Mouse (Mus musculus): ENCODE data around the gene Bcat1. TPM values are rescaled to one million over a fixed set of nuclear protein-coding genes. Genes with fewer than 3 reads are reported as not detected.

The Bcat1 gene
- total RNA-seq, 1 experiment from 2014 or later: not detected

DNA sequence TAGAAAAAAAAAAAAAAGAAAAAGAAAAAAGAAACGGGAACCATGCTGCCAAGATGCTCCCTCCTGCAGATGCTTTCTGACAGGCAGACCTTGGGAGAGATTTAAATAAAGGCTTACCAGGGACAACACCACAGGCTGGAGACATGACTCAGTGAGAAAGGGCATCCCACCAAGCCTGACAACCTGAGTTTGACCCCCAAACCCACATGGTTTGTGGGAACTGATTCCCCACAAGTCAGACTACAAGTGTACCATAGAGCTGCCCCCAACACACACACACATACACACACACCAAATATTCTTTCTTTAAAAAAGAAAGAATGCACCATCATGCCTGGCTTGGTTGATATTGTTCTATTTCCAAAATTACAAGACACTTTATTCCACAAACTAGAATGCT is 11.9 kb downstream of the Bcat1 start:
- ATAC-seq (replicated peaks; ENCODE audit: insufficient number of reproducible peaks, low FRiP score, low TSS enrichment, poor library complexity, severe bottlenecking): no peak

DNA sequence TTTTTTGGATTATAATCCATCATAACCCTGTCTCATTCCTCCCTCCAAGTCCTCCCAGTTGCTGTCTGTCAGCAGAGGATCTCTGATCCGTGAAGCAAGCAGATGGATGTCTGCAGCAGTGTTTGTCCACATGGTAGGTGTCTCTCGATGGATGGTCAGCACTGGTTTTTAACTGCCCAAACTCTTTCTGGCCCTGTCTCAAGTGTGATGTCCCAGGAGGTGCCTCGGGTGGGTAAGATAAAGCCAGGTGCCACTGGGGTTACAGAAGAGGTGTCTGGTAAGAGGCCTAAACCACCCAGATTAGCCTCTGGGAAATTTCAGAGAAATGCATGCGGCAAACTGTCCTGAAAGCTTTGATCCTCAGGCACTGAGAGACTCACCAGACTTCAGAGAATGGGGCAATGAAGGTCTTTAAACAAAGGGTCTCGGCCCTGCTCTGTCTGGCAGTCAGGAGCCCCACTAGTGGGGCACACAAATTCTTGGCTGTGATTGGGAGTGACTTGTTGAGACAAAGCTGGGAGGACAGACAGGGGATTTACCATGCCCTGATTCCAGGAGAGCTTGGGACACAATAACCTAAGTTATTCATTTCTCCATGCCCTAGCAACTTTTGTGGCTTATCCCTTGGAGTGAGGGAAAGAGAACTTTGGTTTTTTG is 12.6 kb downstream of the Bcat1 start:
- ATAC-seq (replicated peaks; ENCODE audit: insufficient number of reproducible peaks, low FRiP score, low TSS enrichment, poor library complexity, severe bottlenecking): no peak

DNA sequence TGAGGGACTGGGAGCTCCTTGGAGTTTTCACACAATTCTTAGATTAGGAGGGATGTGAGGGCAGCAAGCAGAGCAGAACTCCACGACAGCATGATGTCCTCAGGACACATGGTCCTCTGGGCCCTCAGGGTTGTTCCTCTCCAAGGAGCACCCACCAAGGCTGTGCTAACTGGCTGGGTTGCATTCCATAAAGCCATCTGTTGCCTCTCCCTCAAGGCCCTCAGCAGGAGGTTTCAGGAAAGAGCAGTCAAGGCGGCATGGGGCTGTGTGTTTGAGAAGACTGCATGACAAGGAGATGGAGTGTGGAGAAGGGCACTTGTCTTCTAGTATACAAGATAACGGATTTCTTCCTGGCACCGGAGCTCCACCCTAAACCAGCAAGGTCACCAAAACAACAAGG is 13.2 kb downstream of the Bcat1 start:
- ATAC-seq (replicated peaks; ENCODE audit: insufficient number of reproducible peaks, low FRiP score, low TSS enrichment, poor library complexity, severe bottlenecking): no peak

DNA sequence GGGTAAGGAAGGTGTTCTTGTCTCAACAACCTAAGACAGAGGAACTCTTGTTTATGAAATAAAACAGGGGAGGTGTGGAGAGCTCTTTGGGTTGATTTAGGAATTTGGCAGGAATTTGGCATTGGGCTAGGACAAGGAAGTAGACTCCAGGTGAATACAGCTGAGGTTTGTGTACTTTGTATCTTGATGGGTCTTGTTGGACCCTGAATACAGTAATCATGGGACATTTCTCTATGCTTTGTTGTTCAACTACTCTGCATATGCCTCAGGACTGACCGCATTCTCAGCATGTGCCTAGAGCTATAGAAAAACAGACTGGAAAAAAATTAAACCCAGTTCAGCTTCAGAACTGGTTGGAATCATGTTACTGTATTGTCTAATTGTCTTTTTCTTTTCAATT is 14.6 kb downstream of the Bcat1 start:
- ATAC-seq (replicated peaks; ENCODE audit: insufficient number of reproducible peaks, low FRiP score, low TSS enrichment, poor library complexity, severe bottlenecking): no peak

DNA sequence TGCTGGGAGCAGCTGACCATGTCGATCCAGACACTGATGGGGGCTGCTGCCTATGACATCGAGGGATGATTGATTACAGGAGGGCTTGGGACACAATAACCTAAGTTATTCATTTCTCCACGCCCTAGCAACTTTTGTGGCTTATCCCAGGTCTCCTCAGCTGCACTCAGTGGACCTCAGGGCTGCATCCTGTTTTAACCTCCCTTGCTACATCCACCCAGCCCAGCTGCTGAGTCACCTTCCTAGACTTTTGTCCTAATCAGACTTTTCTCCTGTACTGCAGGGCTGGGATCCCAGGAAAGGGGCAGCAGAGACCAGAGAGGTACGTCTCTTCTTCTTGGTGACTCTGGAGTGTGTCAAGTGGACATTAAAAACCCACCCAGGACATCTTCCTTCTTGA is 19.9 kb downstream of the Bcat1 start:
- ATAC-seq (replicated peaks; ENCODE audit: insufficient number of reproducible peaks, low FRiP score, low TSS enrichment, poor library complexity, severe bottlenecking): no peak

DNA sequence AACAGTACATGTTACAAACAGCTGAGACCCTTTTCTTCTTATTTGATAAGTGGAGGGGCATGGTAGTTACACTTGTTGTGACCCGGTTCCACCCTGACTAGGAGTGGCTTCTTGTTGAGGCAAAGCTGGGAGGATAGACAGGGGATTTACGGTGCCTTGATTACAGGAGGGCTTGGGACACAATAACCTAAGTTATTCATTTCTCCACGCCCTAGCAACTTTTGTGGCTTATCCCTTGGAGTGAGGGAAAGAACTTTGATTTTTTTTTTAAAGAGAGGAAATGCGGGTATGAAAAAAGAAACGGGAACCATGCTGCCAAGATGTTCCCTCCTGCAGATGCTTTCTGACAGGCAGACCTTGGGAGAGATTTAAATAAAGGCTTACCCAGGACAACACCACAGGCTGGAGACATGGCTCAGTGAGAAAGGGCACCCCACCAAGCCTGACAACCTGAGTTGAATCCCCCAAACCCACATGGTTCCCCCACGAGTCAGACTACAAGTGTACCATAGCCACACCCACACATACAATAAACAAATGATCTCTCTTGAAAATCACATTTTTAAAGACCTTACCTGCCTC is 20.6 kb downstream of the Bcat1 start:
- no peak for ATAC-seq (replicated peaks; ENCODE audit: insufficient number of reproducible peaks, low FRiP score, low TSS enrichment, poor library complexity, severe bottlenecking)

DNA sequence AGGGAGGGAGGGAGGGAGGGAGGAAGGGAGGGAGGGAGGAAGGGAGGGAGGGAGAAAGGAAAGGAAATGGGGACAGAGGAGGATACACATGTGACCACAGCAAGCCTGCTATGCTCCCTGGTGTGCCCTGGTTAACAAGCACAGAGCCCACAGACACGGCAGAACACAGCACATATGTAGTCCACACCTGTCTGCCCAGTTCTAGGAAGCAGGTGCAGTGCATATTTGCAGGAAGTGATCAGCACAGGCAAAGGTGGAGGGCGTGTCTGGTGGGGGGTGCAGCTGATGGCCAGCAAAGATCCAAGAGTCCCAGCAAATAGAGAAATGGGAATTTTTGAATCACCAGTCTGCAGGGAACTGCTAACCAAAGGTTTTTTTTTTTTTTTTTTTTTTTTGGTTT is 23.3 kb downstream of the Bcat1 start:
- ATAC-seq (replicated peaks; ENCODE audit: insufficient number of reproducible peaks, low FRiP score, low TSS enrichment, poor library complexity, severe bottlenecking): no peak

DNA sequence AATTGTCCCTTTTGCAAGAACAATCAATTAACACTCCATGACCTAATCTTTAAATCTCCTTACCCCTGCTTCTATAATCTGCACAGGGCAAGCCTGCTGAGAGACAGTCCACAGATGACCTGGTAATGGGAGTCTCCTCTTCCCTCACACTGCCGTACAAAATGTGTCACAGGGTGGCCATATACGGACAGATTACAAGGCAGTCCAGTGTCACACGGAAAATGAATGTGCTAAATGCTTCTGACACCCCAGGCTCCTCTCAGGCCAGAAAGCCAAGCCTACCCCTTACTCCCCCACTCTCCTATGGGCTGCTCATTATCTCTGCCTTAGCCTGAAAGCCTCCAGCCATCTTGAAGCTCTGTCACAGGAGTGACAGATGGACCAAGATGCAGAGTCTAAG is 25.1 kb downstream of the Bcat1 start:
- no peak for ATAC-seq (replicated peaks; ENCODE audit: insufficient number of reproducible peaks, low FRiP score, low TSS enrichment, poor library complexity, severe bottlenecking)

DNA sequence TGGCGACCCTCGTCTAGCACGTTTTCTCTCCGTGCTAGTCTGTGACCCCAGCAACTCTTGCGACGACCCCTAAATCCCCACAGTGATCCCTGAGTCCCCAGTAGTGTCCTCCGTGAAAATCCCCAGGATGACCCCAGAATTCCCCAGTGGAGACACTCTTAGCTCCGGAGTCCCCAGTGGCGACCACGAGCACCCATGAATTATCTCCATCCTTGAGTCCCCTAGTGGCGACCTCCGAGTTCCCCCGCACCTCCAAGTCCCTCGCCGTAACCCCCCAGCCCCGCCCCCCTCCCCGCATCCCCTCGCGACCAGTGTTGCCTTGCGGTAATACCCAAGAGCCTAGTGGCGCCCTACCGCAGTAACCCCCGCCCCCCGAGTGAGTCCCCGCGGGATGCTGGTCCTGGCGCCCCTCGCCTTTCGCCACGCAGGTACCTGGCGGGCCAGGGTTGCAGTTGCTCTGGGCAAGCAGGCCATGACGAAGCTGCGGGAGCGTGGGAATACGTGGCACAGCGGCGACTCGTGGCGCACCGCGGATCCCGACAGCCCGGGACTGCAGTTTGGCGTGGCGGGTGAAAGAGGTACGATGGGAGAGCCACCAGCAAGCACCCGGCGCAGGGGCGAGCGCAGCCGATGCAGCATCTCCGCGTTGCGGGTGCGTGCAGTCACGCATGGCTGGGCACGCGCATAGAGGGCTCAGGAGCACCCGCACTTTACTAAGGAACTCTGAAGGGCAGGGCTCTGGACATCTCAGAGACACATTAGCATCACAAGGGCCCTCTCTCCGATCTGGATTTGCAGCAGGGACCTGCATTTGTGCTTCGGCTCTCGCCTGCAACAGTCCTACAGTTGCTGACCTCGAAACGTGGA is 27.6 kb downstream of the Bcat1 start:
- ATAC-seq (replicated peaks; ENCODE audit: insufficient number of reproducible peaks, low FRiP score, low TSS enrichment, poor library complexity, severe bottlenecking): no peak

DNA sequence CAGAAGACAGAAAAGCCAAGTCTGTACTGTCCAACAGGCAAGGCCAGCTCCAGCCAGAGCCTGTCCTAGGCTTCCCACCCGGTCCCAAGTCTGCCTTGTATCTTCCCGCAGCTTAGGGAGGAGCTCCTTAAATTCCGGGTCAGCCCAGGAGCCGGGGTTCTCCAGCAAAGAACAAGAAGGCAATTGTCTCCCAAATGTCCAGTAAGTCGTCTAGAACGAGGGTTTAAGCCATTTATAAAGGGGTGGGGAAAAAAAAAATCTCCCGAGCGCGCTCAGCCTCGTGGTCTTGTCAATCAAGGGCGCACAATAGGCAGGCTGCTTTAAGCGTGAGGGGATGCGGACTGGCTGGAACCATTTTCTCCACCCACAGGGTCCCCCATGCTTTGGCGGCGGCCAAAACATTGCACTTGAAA is 28.5 kb downstream of the Bcat1 start:
- no peak for ATAC-seq (replicated peaks; ENCODE audit: insufficient number of reproducible peaks, low FRiP score, low TSS enrichment, poor library complexity, severe bottlenecking)

DNA sequence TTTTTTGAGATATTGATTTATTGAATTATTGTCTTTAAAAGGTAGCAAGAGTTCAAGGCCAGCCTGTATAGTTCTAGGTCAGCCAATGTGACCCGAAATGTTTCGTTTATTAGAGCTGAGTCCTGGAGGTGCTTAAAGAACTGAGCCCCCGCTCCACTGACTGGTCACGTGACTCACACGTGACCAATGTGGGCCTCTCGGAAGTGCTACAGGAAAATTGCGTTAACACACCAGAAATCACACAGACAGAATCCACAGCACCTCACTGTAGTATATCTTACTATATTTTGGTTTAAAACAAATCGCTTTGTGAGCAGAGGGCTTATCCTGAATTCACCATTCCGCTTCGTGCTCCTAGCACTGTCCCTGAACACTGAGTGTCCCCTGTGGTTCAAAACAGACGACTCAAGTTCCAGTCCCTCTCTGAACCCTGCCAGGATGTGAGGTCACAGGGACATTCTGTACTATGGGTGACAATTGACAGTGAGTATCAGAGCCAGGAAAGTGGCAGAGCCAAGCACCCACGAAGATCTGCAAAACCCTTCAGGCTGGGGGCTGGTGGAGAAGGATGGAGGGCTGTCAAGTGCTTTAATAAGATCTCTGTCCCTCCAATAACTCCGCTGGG is 29.6 kb downstream of the Bcat1 start:
- ATAC-seq (replicated peaks; ENCODE audit: insufficient number of reproducible peaks, low FRiP score, low TSS enrichment, poor library complexity, severe bottlenecking): no peak

DNA sequence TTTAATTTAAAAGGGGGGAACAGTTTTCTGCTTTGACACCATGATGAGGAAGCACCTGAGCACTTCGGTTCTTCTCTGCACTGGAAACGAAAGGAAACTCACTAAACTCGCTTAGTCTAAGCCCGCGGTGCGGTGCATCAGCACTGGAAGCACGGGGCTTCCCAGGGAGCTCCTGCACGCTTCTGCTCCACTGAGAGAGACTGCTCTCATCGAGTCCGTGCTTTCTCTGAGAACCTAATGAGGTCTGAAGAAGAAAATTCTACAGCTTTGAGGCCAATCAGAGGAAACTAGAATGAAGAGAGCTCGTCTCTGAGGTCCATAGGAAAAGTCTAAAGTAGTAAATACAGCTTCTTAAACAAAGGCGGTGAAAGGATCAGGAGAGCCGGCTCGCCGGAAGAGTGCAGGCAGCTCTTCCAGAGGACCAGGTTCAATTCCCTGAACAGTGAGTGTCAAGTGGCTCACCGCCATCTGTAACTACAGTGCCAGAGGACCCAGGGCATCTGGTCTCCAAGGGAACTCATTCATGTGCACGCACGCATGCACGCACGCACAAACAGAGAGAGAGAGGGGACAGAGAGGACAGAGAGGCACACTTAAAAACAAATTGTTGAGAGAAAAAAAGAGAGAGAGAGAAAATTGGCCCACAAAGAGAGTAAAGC is 30.9 kb downstream of the Bcat1 start:
- no peak for ATAC-seq (replicated peaks; ENCODE audit: insufficient number of reproducible peaks, low FRiP score, low TSS enrichment, poor library complexity, severe bottlenecking)

DNA sequence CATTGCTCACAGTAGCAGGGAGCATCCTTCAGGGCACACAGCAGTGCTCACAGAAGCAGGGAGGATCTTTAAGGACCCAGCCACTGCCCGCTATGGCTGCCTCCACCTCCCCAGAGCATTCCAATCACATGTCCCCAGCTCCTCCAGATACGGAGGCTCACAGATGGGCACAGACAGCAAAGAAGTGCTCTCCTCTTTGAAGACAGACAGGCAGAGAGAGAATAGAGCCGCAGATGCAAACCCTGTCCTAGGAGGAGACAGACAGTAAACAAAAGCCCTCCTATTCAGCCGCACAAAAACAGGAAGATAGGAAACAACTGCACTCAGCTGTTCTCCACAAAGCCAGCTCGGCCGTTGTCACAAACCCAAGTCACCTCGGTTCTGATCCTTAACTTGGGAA is 35.3 kb downstream of the Bcat1 start:
- ATAC-seq (replicated peaks; ENCODE audit: insufficient number of reproducible peaks, low FRiP score, low TSS enrichment, poor library complexity, severe bottlenecking): no peak

DNA sequence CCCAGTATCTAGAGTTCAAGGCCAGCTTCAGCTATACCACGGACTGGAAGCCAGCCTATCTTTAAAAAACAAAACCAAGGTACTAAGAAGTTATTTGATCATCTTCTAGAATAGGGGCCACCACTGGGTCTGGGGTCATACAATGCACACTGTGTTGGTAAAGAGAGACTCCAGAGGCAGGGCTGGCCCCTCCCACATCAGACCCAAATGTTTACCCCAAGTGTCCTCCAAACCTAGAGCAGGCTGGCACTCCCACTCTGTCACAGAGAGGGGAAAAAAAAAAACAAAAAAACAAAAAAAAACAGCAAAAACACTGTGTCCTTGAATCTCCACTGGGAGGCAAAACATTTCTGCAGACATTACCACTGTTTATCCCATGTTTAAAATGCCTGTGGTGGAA is 38.4 kb downstream of the Bcat1 start:
- no peak for ATAC-seq (replicated peaks; ENCODE audit: insufficient number of reproducible peaks, low FRiP score, low TSS enrichment, poor library complexity, severe bottlenecking)

DNA sequence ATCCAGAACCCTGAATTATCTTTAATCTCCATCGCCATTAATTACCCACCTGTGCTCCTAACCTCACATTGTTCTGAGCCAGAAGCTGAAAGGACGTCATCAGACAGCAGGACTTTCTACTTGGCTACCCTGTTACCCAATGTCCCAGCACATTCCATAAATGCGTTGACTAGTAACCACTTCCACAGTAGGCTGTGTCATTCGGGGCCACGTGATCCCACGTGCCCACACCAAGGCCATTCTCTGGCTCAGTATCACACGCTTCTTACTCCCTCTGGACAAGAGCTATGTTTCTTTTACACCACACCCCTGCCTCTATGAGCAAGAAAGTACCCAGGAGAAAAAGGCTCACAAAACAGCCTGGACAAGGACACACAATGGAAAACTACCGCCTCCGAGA is 40.6 kb downstream of the Bcat1 start:
- ATAC-seq (replicated peaks; ENCODE audit: insufficient number of reproducible peaks, low FRiP score, low TSS enrichment, poor library complexity, severe bottlenecking): no peak

DNA sequence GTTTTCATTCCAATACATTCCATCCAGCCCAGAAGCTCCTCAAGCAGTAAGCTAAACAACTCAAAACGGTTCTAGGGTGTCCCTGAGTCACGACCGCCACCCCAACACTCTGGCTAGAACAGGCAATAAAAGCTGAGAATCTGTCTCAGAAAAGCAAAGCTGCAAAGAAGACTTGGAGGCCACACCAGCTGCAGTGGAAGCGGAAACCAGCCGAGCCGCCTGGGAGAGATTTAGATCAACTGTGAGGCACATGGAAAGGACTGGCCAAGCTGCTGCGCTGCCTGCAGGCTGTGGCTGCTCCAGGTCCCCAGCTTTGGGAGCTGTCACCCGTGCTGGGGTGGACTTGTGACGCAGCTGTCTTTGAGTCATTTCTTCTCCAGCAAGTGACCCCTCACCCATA is 45.4 kb downstream of the Bcat1 start:
- no peak for ATAC-seq (replicated peaks; ENCODE audit: insufficient number of reproducible peaks, low FRiP score, low TSS enrichment, poor library complexity, severe bottlenecking)

DNA sequence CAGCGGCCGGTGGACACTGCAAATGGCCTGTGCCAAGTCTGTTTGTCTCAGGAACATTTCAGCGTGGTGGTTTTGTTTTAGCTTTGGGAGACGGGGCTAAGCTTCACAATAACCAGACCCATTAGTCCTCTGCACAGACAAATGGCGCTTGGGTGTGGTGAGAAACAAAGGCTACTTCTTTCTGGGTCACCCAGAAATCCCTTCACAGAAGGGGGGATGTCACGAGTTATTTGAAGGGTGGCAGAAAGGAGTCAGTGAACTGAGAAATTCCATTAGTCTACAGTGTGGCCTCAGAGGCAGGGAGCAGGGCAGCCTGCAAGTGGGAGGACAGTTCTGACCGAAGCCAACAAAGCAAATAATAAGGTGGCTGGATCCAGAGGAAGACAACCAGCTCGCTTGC is 52.0 kb downstream of the Bcat1 start:
- ATAC-seq (replicated peaks; ENCODE audit: insufficient number of reproducible peaks, low FRiP score, low TSS enrichment, poor library complexity, severe bottlenecking): no peak

DNA sequence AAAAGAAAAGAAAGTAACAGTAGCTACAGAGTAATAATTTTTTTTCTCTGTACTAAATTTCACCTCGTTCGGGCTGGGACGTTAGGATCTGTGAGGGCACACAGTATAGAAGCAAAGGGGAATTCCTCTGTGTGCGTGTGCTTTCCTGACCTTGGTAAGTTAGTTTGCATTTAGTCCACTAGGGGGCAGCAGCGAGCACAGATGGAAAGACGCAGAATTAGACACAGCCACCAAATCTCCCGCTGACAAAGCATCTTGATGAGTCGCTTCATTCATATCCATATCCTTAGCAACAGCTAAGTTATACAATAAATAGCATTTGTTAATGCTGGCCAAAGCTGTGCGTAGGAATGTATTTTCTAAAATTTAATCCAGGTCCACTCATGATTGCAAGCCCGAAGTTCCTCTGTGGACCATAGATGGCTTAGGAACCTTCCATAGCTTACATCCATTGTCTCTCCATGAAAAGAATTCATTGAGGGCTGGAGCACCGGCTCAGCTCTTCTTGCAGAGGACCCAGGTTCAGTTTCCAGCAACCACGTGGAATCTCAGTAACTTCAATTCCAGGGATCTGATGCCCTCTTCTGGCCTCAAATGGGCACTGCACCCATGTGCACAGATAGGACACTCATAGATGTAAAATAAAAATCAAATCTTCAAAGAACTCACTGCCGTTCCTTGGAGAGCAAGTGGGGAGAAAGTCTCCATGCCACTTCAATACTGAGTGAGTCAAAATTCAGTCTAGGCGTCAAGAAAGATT is 52.8 kb downstream of the Bcat1 start:
- no peak for ATAC-seq (replicated peaks; ENCODE audit: insufficient number of reproducible peaks, low FRiP score, low TSS enrichment, poor library complexity, severe bottlenecking)
